Mouse (Mus musculus) heart, adult 18-20 months (tissue): ENCODE results near the gene Cox6b1. TPM values are rescaled to one million over a fixed set of nuclear protein-coding genes. Genes with fewer than 3 reads are reported as not detected.

Experiments used
- DNase-seq, 2 experiments: peaks; one replicate each; pipeline ENCODE4 v3.0.0; 2021 to 2022; ENCODE audit warnings: mixed read lengths in 1 of 2
- total RNA-seq, 2 experiments: library from RNA; stranded (reverse); gene quantifications; 2 replicates each; pipeline ENCODE4 v1.2.3; 2021

Gene Cox6b1
- total RNA-seq, 2 experiments from 2014 or later = 4,470 to 4,611 TPM

- peak; percentile 52 to 77 for DNase-seq
Observed at GRCm38 (mm10) chr7:30610043-30610442, 15.9 kb downstream of the Cox6b1 start.

DNA sequence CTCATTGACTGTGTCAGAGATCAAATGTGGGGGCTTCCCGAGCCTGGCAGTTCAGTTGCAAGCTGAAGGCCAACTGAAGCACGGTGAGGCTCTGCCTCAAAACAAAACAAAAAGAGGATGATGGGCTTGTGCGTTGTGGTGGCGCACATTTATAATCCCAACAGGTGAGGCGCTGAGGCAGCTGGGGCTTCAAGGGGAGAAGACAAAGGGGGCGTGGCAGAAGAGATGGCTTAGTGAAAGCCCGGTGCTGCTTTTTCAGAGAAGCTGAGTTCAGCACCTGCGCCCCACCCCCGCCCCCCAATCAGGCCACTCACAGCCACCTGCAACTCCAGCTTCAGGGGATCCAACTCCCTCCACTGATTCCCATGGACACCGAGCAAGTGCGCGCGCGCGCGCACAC is 17.5 kb downstream of the Cox6b1 start:
- no peak for DNase-seq

DNA sequence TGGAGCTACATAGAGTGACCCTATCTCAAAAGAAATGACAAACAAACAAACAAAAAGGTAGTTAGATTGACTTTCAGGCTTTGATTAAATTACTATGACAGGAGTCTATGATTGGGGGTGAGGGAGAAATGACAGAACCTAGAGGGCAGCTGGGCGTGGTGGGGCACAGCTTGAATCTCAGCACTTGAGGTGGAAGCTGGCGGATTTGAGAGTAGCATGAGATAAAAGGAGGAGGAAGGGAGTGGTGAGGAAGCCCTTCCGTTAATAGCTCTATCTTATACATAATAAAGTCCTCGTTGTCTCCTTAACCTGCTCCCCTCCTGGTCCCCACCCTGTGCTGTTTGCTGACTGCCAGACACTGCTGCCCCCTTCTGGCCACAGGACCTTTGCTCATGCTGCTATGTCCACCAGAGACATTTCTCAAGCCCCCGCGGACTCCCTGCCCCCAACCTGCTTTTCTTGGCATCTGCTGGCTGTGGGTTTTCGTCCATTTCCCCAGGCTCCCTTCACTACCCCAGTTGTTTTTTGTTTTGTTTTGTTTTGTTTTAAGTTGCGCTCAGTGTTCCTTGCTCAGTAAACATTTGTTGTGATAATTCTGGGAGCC is 18.1 kb downstream of the Cox6b1 start:
- DNase-seq = peak; percentile 39 to 57

- no peak for DNase-seq
Observed at GRCm38 (mm10) chr7:30604944-30605343, 21.0 kb downstream of the Cox6b1 start.

GRCm38 (mm10) chr7:30604424-30604823 is 21.5 kb downstream of the Cox6b1 start:
- DNase-seq = no peak

DNA sequence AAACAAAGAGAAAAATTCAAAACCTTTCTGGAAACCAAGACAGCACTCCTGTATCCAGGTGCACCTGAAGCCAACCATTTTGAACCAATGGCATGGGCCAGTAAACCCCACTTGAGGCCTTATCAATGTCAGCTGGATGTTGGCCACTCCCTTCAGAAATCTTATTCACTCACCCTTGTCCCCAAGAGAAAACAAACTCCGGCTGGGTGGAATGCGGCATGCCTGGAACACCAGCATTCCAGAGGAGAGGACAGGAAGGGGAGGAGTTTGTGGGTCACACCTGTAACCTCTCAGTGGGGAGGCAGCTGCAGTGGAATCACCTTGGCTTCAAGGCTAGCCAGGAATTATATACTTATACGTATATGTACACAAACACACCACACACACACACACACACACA is 23.4 kb downstream of the Cox6b1 start:
- DNase-seq = no peak

DNA sequence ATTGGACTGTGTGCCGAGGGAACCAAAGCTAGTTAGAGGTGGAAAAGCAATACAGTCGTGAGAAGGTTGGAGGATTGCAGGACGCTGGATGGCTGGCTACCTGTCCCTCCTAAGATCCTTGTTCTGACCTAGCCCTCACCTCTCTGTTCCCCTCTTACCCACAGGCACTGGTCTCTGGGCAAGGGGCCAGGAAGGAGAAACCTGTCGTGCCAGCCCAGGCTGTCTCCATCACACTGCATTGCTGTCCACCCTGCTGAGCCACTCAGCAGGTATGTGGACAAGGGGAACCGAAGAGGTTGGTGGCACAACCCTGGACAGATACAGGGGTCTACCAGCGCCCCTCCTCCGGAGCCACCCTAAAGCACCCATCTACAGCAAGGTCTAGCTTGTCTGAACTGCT is 25.3 kb downstream of the Cox6b1 start:
- no peak for DNase-seq

DNA sequence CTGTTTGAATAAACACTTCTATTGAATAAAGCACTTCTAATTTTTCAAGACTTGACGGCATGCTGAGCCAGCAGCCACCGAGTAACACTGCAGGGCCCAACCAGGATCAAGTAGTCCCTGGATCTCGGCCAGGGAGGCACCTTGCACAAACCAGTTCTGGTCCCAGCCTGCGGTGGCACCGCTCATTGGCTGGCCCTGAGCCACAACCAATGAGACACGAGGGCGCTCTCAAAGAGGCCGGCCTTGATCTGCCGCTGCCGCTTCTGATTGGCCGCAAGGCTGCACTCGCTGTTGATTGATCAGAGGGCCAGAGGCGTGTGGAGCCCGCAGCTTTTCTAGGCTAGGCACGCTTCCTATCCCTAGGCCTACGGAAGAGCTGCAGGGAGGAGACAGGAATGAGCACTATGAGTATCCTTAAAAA is 26.0 kb downstream of the Cox6b1 start:
- peak; percentile 82 to 89 for DNase-seq

DNA sequence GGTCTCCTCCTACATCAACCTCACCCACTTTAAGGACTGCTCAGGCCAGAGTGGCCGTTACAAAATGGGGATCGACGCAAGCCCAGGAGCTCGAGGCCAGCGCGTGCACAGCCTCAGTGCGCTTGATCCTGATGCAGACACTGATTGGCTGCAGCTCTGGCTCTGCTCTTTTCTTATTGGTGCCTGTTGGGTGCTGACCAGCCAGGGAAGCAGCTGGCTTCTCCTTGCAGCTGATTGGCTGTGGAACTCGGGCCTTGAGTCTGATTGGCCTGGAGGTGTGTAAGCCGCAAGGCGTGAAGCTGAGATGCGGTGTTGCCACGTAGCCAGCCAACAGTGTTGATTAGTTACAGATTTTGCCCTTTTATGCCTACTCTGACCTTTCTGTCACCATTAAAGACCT is 27.2 kb downstream of the Cox6b1 start, which contains the start of gene Zbtb32:
Gene Zbtb32 (minus strand): TSS at position 124 of the 400 bp plus-strand sequence.
- DNase-seq = no peak

DNA sequence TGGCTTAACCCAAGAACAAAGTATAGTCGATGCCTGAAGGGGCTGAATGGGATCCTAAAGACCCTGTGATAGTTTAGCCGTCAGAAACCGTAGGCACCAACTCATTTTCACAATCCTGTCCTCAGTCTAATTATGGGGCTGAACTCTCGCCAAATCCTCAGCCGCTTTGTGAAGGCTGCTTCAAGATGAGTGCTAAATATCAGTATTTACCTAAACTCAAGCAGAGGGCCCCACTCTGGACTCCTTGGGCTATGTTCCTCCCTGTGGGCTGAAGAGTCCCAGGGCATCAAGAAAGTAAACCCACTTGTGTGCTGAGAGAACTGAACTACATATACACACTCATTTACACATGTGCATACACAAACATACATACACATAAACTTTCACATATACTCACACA is 29.1 kb downstream of the Cox6b1 start:
- no peak for DNase-seq

DNA sequence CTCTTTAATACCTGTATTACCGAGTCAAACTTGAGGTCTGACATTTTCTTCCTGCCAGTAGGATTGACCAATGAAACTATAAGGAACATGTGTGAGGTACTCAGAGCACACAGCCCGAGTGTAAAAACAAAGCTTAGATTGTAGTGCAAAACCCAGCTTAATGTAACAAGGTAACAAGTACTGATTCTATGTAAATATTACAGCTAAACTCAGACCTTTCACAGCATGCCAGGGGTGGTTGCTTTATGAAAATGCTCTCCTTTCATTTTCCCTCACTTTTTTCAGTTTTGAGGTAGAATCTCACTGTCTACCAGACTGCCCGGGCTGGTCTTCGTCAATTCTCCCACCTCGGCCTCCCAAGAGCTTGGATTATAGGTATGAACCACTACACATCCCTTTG is 29.9 kb downstream of the Cox6b1 start:
- no peak for DNase-seq

GRCm38 (mm10) chr7:30594510-30595024 is 31.4 kb downstream of the Cox6b1 start:
- no peak for DNase-seq

- DNase-seq = no peak
Observed at GRCm38 (mm10) chr7:30593579-30594509, 32.1 kb downstream of the Cox6b1 start.

DNA sequence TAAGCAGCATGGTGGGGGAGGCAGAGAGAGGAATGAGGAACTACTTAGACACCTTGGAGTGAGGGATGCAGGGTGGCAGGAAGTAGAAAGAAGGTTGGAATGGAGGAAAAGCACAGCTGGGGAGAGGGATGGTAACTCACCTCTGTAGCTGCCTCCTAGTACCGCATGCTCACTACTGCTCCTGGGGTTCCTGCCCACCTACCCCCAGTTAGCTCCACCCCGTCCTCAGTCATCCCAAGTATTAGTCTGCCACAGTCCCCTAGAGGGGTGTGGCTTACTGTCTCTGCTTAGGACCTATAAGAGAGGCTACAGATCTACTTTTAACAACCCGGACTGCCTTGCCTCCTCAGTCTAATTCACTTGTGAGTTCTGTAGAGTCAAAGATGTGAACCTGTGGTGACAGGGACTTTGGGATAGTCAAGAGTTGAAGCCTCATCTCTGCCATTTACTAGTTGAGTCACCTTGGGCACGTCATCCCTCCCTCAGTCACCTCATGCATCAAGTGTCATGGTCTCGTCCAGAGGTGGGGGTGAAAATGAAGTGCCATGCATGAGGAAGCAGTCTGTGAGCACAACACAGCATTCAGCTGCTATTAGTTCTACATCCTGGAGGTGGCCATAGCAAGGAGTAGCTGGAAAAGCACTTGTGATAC is 33.1 kb downstream of the Cox6b1 start:
- no peak for DNase-seq

DNA sequence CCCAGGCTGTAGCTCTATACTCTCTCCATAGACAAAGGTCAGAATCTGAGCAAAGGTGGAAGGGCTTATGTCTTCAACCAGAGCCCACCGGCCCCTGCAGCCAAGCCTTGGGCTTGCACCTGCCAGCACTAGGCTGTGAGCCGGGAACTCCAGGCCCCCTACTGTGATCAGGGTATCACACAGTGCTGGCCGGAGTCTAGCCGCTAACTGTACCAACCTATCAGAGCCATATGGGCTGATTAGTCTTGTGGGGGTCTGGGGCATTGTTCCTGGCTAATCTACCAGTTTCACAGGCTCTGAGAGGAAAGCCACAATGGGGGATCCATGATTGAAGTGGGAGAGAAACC is 34.4 kb downstream of the Cox6b1 start:
- DNase-seq = no peak

- DNase-seq = no peak
Observed at GRCm38 (mm10) chr7:30590927-30591604, 34.9 kb downstream of the Cox6b1 start.

DNA sequence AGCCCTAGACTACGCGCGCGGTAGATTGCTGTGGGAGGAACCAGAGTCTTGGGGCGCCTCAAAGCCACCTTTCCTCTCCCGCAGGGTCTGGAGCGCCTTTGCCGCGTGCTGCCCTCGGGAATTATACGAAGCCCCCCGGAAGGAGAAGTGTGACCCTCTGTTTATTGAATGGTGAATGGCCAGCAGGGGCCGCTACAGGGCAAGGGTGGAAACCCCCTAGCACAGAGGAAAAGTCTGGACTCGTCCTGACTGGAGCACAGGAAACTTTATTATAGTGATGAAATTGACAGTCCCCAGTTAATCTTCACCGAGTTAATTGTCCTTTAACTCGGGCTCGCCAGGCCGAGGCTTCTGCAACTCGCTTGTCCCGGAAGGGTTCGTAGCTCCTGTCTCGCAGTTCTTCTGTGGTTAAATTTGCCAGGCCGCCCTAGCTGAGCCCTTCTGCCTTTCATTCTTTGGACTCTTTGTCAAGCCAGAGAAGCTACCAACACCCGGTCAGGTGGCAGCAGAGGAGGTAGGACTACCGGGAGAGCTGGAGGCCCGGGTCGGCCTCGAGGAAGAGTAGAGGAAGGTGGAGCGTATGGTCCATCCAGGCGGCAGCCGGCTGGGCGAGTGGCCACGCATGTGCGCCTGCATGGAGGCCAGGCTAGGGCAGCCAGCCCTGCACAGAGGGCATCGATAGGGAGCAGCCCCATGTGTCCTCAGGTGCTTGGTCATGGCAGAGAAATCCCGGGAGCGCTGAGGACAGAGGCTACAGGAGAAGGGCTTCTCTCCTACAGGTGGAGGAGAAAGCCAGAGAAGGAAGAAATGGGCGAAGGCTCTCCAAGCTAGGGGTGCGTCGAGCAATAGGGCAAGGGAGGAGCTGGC is 36.3 kb downstream of the Cox6b1 start:
- peak; percentile 85 to 94 for DNase-seq

DNA sequence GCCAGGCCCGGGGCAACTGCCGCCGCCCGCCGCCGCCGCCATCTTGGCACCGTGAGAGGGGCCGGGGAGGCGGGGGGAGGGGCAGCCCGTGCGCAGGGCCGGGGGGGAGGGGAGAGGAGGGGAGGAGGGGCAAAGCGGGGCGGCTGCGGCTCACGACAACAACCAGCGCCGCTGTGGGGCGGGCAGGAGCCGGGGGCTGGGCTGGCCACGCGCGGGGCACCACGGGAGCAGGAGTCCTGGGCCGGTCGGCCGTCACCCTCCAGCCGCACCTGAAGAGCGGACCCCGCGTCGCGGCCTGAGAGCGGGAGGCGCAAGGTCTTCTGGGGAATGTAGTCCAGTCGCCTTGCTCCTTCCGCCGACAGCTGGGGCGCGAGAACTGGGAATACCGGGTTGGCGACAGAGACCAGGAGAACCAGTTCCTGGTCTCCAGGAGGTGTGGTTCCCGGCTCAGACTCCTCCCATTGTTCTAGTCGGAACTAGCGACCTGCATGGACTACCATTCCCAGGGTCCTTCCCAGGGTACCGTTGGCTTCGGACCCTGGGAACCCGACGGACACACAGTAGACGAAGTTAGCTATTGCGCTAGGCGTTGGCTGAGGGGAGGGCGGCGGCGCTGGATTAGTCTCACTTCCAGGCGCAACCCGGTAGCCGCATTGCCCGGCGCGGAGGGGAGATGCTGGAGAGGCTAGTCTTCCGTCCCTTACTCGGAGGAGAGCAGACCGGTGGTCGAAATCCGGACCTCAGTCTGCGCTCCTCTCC is 37.1 kb downstream of the Cox6b1 start, which contains the start of gene Kmt2b:
Gene Kmt2b (minus strand): TSS at position 51 of the 759 bp plus-strand sequence.
- DNase-seq = peak; percentile 96 to 99

DNA sequence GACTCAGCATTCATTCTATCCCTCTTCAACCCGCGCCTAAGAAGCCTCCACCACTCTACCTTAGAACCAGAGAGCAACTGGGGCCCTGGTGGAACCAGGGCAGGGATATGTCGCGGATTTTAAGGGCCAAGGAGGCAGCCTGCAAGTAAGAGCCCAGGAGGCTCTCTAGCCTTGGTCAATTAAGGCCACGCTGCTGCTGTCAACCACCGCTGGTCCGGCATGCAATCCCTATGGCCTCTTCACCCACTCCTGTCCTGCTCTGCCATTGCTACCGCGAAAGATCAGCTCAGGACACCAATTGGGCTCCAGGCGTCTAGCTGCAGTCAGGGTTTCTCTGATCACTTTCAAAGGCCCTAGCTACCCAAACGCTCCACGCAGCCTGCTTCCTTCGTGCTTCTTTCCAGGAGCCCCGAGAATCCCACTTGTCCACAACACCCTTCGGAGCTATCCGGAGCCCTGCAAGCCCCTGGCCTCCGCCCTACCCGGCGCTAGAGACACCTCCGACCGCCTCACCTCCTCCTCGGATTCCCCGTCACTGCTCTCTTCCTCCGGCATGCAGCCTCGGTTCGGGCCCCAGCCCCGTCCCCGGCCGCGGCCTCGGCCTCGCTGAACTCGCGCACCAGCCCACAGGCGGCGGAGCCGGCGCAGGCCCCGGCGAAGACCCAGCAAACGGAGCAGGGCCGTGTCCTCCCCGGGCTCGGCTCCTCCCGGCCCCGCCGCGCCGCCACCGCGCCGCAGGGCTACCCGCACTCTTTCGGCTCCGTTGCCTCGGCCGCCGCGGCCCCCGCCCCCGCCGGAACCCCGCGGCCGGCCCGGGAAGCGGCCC is 37.9 kb downstream of the Cox6b1 start:
- peak in 1 of 2 experiments; percentile 66 for DNase-seq
